Mouse (Mus musculus): ENCODE measurements at regions not wholly inside any gene's neighbourhood (a gene's known extent, or its start where the extent isn't known, plus 50 kb on each side); places are given as distances from the start of the nearest gene placed in this dataset.

DNA sequence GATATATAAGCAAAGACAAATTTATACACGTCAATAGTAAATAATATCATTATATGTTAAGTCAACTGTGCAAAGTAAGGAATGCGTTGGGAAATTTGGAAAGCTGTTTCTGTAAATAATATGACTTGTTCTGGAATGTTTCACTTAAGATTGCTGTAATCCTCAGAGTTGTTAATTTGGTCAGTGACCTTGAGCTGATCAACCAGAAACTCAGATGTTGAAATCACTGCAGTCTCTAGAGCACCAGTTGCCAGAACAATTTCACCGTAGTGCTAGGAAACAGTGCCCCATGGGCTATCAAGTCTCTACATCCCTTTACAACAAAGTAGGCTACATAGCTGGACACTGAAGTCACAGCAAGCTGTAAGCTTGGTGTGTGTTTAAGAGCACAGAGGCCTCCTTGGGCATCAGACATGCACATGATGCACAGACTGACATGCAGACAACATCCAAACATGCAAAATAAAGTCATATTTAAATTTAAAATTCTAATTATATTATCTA is 212.6 kb downstream of the Pik3r1 start:
- DNase-seq = no peak

DNA sequence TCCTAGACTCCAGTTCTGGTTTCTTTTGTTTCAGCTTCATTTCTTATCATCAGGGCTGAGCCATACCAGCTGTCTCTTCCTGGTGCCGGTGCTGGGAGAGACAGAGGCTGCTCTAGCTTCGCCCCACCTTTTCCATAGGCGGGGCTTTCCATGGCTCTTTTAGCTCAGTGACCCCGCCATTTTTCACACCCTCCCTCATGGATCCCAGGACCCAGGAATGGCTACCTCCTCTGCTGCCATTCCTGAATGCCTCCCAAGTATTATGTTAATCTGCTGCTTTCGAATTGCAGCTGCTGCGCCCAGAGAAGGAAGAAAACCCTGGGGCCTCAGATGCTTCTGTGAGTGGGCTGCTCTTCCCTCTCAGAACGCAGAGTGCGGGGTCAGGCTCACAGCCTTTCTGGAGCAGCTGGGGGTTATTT is 214.9 kb downstream of the Pik3r1 start:
- DNase-seq = no peak

GRCm38 (mm10) chr13:101552451-101552850 is 215.6 kb downstream of the Pik3r1 start:
- no peak for DNase-seq

- DNase-seq = no peak
Measured at GRCm38 (mm10) chr13:101551068-101551467, 216.9 kb downstream of the Pik3r1 start.

- DNase-seq = no peak
Measured at GRCm38 (mm10) chr13:101550526-101550925, 217.5 kb downstream of the Pik3r1 start.

GRCm38 (mm10) chr13:101547887-101548286 is 220.1 kb downstream of the Pik3r1 start:
- no peak for DNase-seq

GRCm38 (mm10) chr13:101547365-101547764 is 220.7 kb downstream of the Pik3r1 start:
- DNase-seq = no peak

DNA sequence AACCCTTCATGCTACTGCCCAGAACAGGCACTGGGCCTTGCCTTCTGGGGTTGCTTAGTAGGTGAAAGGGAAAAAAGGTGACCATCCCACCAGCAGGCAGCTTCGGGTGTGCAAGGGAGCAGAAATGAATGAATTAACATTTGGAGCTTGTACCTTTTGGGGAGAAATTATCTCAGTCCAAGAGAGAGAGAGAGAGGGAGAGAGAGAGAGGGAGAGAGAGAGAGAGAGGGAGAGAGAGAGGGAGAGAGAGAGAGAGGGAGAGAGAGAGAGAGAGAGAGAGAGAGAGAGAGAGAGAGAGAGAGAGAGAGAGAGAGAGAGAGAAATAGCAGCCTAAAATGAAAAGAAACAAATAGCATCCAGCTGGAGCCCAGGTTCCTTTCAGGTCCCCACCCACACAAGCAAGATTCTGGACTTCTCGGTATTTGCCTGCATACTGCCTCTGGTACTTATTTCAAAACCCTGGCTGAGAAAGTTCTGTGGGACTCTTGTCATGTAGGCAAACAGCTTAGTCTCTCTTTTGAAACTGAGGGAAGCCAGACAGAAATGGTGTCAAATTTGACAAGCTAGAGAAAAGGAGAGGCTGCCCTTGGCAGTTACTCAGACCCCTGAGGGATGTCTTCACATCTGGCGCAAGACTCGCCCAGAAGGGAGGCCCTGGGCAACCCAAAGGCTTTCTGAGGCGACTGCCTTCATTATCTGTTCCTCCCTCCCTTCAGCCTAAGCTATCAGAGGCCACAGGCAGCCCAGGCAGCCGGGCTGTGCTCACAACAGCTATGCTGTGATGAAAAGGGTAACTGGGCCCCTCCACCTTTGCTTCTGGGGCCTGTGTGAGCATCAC is 222.5 kb downstream of the Pik3r1 start:
- no peak for DNase-seq

DNA sequence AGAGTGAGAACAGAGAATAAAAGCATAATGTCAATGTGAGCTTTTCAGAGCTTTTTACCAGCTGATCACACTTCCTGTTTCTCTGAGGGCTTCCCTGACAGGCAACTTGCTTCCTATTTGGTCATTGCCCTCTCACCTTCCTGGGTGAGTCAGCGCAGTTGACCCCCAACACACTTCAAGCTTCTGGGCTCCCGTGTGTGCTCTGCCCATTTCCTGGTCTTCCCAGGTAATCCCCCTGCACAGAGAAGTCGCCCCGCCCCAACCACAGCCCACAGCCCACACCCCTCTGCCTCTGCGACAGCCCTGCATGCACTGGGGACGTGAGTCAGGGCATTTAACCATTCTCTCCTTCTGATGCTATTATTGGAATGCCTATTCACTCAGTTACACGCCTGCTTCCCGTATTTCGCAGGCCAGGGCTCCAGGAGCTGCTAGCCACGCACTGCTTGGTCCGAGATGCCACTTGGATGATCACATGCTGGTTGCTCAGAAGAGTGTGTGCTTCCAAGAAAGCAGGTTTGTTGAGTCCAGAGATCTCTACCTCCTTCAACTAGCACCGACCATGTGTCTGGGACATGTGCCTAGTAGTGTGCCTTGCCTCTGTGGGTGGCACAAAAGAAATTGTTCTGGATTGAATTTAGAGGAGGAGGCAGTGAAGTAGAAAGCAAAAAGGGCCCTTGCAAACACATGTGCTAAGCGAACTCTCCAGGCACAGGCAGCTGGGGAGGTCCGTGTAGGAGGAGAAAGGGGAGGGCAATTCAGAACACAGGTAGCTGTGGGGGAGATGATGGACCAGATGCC is 227.4 kb downstream of the Pik3r1 start:
- DNase-seq = no peak

DNA sequence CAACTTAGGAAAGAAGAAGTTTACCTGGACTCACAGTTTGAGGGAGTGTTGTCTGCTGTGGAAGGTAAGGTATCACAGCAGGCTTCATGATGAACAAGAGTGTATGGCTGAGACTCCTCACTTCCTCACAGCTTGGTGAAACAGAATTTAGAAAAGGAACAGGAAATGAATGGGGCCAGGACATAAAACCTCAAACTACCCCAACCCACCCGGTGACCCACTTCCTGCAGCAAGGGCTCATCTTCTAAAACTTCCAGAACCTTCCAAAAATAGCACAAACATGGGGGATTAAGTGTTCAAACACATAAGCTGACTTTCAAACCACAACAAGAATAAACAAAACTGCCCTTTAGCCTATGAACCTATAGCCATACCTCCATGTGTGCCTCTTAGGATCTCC is 229.9 kb downstream of the Pik3r1 start:
- DNase-seq = no peak

GRCm38 (mm10) chr13:101536019-101536418 is 232.0 kb downstream of the Pik3r1 start:
- no peak for DNase-seq

GRCm38 (mm10) chr13:101535331-101535866 is 232.6 kb downstream of the Pik3r1 start:
- DNase-seq = no peak

DNA sequence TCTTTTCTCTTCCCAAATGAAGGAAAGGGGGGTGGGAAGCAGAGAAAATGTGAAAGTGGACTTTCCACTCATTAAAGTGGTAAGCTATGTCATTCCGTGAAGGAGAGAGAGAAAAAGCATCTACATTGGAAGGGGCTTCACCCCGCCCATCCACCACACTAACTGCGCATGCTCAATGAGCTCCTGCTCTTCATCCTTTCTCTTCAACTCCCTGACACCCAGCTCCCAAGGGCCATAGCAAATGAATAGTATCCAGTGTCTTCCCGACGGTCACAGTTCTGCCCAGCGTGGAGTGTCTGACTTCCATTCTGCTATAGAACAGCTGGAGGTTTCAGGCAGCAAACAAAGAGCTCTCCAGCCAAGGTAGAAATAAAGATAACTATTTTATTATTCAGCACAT is 233.5 kb downstream of the Pik3r1 start:
- DNase-seq = no peak

DNA sequence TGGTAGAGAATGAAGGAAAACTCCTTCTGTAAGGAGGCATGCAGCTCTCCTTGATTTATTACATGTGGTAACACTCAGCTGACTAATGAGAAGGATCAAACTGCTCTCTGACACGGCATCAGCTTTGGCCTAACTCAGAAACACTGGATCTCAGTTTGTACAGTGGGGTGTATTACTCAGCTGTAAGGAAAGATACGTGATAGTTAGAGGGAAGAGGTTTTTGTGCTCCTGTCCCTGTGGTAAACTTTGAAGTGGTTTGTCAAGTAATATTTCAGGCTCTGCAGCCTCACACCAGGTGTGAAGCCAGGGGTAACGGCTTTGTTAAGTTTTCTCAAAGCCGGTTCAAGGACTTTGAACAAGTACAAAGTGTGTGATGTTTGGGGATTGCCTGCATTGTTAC is 235.1 kb downstream of the Pik3r1 start:
- no peak for DNase-seq

DNA sequence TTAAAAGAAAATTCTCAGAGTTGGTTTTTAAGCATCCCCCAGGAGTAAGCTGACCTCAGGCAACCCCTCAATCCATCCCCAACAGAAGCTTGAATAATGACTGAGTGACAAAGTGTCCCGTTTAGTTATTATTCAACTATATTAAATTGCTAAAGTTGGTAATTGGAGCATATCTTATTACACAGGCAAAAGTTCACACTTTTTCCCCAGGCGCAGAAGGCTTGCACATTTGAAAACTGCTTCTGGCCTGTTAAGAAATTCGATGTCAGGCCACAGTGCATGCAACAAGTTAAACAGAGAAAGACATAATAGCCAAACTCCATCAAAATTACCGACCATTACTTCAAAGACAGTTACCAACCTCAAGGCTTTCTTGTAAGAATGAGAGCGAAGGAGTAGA is 240.3 kb downstream of the Pik3r1 start:
- no peak for DNase-seq

GRCm38 (mm10) chr13:101524781-101525180 is 243.2 kb downstream of the Pik3r1 start:
- no peak for DNase-seq

GRCm38 (mm10) chr13:101524223-101524622 is 243.8 kb downstream of the Pik3r1 start:
- DNase-seq = no peak

GRCm38 (mm10) chr13:101523492-101523891 is 244.5 kb downstream of the Pik3r1 start:
- DNase-seq = no peak

- DNase-seq = no peak
Measured at GRCm38 (mm10) chr13:101522597-101522996, 245.4 kb downstream of the Pik3r1 start.

DNA sequence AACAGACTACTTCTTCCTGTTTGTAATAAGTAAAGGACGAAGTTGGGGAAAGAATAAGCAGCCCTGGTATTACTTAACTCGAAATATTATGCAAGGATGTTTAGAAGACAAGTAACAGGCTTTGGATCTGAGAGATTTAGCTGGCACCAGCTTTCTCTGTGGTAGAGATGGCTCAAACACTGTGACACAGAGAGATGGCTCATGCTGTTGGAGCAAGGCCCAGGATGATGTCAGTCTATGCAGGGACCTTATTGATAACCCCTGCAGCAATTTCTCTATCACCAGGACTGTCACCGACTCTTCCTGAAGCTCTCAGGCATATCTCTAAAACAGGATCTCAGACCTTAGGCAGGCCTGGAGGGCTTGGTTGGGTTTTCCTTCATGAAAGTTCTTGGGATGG is 254.7 kb downstream of the Pik3r1 start:
- DNase-seq = no peak

GRCm38 (mm10) chr13:101509946-101510345 is 258.1 kb downstream of the Pik3r1 start:
- no peak for DNase-seq

GRCm38 (mm10) chr13:101508331-101508730 is 259.7 kb downstream of the Pik3r1 start:
- DNase-seq = no peak

DNA sequence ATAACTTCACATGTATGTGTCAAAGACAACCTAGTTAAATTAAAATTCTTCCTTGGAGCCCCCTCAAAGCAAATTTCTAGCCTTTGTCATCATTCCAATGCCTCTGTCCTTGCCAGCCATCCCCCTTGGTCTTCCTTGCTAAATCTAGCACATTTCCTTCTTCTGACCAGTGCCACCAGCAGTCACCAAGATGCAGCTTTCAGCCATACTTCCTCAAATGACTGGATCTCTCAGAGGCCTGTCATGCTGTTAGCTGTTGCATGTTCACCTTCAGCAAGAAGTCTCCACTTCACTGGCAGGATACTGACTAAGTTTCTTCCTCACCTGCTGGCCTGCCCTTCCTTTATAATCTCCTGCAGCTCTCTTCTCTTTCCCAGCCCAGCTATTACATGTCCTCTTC is 261.3 kb downstream of the Pik3r1 start:
- no peak for DNase-seq
